Mouse (Mus musculus) liver, adult 2 months (tissue): ENCODE measurements around the gene Clic1.

Experiments used
- CTCF ChIP-seq: fragments of 200-500 bp; IDR thresholded peaks from 2 replicates; pipeline ENCODE4 v1.5.1; 2011; ENCODE audit warnings: low read depth, low read length, control low read depth
- POLR2A ChIP-seq: fragments of 200-500 bp; IDR thresholded peaks from 2 replicates; pipeline ENCODE4 v1.6.1; 2011; ENCODE audit warnings: low read length, control low read depth; ENCODE audit not compliant: insufficient read depth; ENCODE audit errors: extremely low read depth

DNA sequence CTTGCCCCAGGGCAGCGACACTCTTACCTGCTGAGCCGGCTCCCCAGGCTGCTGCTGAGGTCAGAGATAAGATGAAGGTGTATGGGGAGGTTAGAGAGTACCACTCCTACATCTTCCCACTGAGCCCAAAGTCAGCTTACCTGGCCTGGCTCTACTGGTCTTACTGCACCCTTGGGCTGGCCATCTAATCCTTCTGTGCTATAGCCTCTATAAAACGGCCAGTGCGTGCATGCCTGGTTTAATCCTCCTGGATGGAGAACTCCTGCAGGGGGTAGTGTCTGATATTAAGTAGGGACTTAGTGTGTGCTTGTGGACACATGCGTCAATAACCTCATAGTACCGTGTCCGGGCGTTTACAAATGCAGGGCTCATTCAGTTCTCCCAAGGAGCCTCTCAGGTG is 29.2 kb upstream of the Clic1 start:
- no peak for TF ChIP-seq CTCF
- TF ChIP-seq POLR2A, result no peak
